In genomic region chr9:63135801-63136200, GRCm38 (mm10) we compare ENCODE assay signal across 8 mouse cellular contexts. TPM values are rescaled to one million over a fixed set of nuclear protein-coding genes. Genes with fewer than 3 reads are reported as not detected.
DNase-seq lines count a peak whose midpoint lies in the region; ATAC-seq lines count a peak whose summit lies in the region.

No protein-coding gene starts in this region.

- H3K4me2 ChIP-seq in heart, embryonic 12.5 days: peak overlapping the region; percentile 69

- H3K36me3 ChIP-seq in heart, embryonic 12.5 days: no peaks in the 10 kb centered on the region

- peak; percentile 13 for ATAC-seq in CD4-positive, CD25-positive, alpha-beta regulatory T cell, adult 4 months
- ATAC-seq in heart, embryonic 12.5 days (ENCODE audit: insufficient number of reproducible peaks, low FRiP score): no peak
- ATAC-seq in megakaryocyte progenitor cell, adult 5-6 weeks (replicated peaks; ENCODE audit: poor library complexity): peak; percentile 35; the same call in 1 of the 2 replicates

- peak; percentile 51 to 55 for DNase-seq in adrenal gland, adult 18-20 months (ENCODE audit: low spot score in 2 of 2)
- no peak for DNase-seq in adrenal gland, adult 8-10 months
- DNase-seq in cerebellum, adult 9-11 months: peak; percentile 62
- peak; percentile 68 for DNase-seq in kidney, postnatal 14 days
- peak; percentile 30 to 38 for DNase-seq in spleen, postnatal 36 days (ENCODE audit: low spot score in 2 of 2)

- no peaks in the 10 kb centered on the region for H3K9me3 ChIP-seq in heart, embryonic 12.5 days (replicated peaks)

- WGBS in heart, embryonic 12.5 days: under 1% methylated on average over 16 of the region's 16 CpGs

- peaks cover 32% of the 10 kb centered on the region for H3K4me1 ChIP-seq in heart, embryonic 12.5 days (replicated peaks)

- H3K4me3 ChIP-seq in heart, embryonic 12.5 days: peak overlapping the region; percentile 34

- no peak overlapping the region for H3K27ac ChIP-seq in heart, embryonic 12.5 days (ENCODE audit: poor library complexity, severe bottlenecking)

- peaks cover 76% of the 10 kb centered on the region for H3K27me3 ChIP-seq in heart, embryonic 12.5 days (replicated peaks)

- peak overlapping the region; percentile 52; the same call in 1 of the 2 replicates for H3K9ac ChIP-seq in heart, embryonic 12.5 days

RNA-seq across cellular contexts. Expression of gene Skor1, which starts 13.0 kb away (rescaled TPM):
- total RNA-seq in adrenal gland, adult 18-20 months (2021): under 1 TPM; 0.06 to 0.10 TPM
- total RNA-seq in adrenal gland, adult 8-10 months (2022): under 1 TPM; 0.06 to 0.18 (median 0.12) TPM
- not detected for polyA plus RNA-seq in CD4-positive, CD25-positive, alpha-beta regulatory T cell, adult 4 months (2017; shearing (Covaris generic))
- polyA plus RNA-seq in heart, embryonic 12.5 days (2016; fragmentation: Nextera tagmentation; extraction: Ambion mirVana): not detected in 2 replicates
- 0.07 TPM in 1 of 2 replicates, not detected in the other for total RNA-seq in megakaryocyte progenitor cell, adult 5-6 weeks (2015)
- total RNA-seq in megakaryocyte progenitor cell, adult 5-6 weeks (2017): not detected in 2 replicates
